Mouse (Mus musculus) stomach, postnatal 0 days (tissue): Measurements from ENCODE around the gene 4930415O20Rik.

Experiments used
- CTCF ChIP-seq: IDR thresholded peaks from 2 replicates; pipeline ENCODE4 v1.5.1; 2016; ENCODE audit warnings: antibody characterized with exemption, low read depth, mild to moderate bottlenecking, moderate library complexity
- EP300 ChIP-seq: optimal IDR thresholded peaks from 2 replicates; pipeline ENCODE3; 2016; ENCODE audit warnings: antibody characterized with exemption

- TF ChIP-seq CTCF (no peak), EP300 (no peak)
These were observed 58.7 kb downstream of the 4930415O20Rik start for GRCm38 (mm10) chr15:98629464-98629863.
